Mouse (Mus musculus): ENCODE measurements around the gene Camk2g. TPM values are rescaled to one million over a fixed set of nuclear protein-coding genes. Genes with fewer than 3 reads are reported as not detected.

Gene Camk2g
- polyA plus RNA-seq, 1 experiment: 12.0 TPM

DNA sequence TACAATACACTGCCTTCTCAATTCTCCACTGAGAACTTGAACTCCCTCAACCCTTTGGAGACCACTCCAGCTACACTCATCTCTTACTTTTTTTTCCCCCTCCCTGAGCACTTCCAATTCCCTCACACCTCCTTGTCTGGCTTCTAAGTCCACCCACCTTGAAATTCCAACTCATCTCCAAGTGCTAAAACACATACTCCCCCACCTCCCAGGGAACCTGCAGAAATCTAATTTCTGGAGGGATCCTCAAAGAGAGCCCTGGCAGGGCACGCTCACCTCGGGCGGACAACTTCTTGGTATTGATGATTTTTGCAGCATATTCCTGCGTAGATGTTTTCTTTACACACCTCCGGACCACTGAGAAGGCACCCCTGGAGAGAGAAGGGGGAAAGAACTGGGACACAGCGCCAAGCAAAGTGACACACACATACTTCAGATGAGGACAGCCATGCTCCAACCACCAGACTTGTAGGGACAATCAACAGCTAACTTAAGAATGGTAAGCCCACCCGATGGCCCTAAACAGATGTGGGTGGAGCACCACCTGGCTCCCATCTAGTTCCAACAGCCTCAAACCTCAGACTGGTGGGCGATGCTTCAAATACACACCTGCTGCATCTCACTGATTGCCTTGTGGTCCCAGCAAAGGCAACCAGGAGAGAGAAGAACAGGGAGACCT, 1.5 kb downstream of the Camk2g start:
- WGBS: 77% methylated on average over 8 of the region's 8 CpGs
- TF ChIP-seq CTCF (IDR thresholded peaks at IDR 0.05; ENCODE audit: extremely low read depth, insufficient read length, insufficient replicate concordance, low read depth, low read length): no peak
- no peak for TF ChIP-seq POLR2A (IDR thresholded peaks at IDR 0.05; ENCODE audit: low read depth, low read length)
- Histone ChIP-seq H3K36me3 (ENCODE audit: control insufficient read depth, insufficient read depth, low read length) (peaks cover 10% of the 10 kb centered on the region), H3K4me3 (ENCODE audit: low read depth, low read length) (peak overlapping the region; percentile 99; the same call in 1 of the 2 replicates), H3K4me1 (ENCODE audit: control insufficient read depth, insufficient read depth, insufficient read length, low read length) (peaks cover 11% of the 10 kb centered on the region), H3K27ac (ENCODE audit: insufficient read depth, low read depth, low read length) (no peak overlapping the region), H3K27me3 (ENCODE audit: control insufficient read depth, insufficient read depth, low read length) (no peaks in the 10 kb centered on the region)

DNA sequence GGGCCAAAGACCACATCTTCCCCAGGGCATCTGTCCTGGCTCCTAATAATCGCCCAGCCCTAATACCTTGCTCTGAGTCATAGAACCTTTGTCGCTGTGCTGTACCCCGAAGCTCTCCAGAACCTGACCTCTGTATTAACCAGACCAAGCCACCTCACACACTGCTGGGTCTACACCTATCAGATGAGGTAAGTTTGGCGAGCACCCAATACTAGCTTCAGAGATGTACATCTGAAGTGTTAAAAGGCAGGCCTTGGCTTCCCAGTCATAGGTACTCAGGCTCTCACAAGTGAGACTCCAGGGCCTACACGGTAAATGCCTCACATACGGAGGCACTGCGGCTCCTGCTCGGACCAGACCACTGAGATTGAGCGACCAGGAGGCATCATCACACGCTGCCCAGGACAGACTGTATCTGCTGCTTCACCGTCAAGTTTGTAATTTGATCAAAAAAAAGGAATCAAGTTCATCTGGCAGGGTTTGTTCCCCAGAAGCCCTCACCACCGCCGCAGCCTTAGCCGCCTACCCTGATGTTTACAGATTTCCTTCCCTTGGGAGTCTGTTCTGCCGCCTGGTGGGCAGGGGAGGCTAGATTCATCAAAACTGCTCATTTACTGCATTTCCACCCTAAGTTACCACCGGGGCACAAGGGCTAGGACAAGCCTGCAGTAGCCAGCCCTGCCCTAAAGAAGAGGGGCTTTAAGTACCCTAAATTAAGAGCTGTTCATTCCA, 2.2 kb downstream of the Camk2g start:
- WGBS: 80% methylated on average over 16 of the region's 16 CpGs
- TF ChIP-seq POLR2A (IDR thresholded peaks at IDR 0.05; ENCODE audit: low read depth, low read length) (no peak), CTCF (IDR thresholded peaks at IDR 0.05; ENCODE audit: extremely low read depth, insufficient read length, insufficient replicate concordance, low read depth, low read length) (no peak)
- H3K36me3 ChIP-seq (ENCODE audit: control insufficient read depth, insufficient read depth, low read length): peaks cover 10% of the 10 kb centered on the region
- H3K4me3 ChIP-seq (ENCODE audit: low read depth, low read length): no peak overlapping the region
- H3K27me3 ChIP-seq (ENCODE audit: control insufficient read depth, insufficient read depth, low read length): no peaks in the 10 kb centered on the region
- peaks cover 13% of the 10 kb centered on the region for H3K4me1 ChIP-seq (ENCODE audit: control insufficient read depth, insufficient read depth, insufficient read length, low read length)
- H3K27ac ChIP-seq (ENCODE audit: insufficient read depth, low read depth, low read length): no peak overlapping the region

DNA sequence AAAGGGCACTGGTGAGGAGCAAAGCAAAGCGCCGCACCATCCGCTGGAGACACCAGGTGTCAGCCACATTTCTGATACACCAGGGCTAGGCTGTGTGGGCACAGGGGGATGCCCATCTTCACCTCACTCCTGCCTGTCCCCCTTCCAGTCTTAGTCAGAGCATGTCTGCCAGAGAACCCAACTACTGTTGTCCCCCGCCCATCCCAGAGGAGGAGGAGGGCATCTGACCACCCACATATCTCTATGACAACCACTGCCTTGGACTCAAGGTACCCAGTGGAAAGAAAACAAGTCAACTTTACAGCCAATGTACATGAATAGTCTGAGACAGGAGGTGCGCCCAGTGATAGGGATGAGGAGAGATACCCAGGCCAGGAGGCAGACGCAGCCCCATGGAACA, 2.9 kb downstream of the Camk2g start:
- Histone ChIP-seq H3K36me3 (ENCODE audit: control insufficient read depth, insufficient read depth, low read length) (peaks cover 10% of the 10 kb centered on the region), H3K4me3 (ENCODE audit: low read depth, low read length) (no peak overlapping the region), H3K27me3 (ENCODE audit: control insufficient read depth, insufficient read depth, low read length) (no peaks in the 10 kb centered on the region), H3K27ac (ENCODE audit: insufficient read depth, low read depth, low read length) (no peak overlapping the region), H3K4me1 (ENCODE audit: control insufficient read depth, insufficient read depth, insufficient read length, low read length) (peaks cover 20% of the 10 kb centered on the region)
- TF ChIP-seq CTCF (IDR thresholded peaks at IDR 0.05; ENCODE audit: extremely low read depth, insufficient read length, insufficient replicate concordance, low read depth, low read length): no peak
- no peak for TF ChIP-seq POLR2A (IDR thresholded peaks at IDR 0.05; ENCODE audit: low read depth, low read length)
- 96% methylated on average over 6 of the region's 6 CpGs for WGBS

DNA sequence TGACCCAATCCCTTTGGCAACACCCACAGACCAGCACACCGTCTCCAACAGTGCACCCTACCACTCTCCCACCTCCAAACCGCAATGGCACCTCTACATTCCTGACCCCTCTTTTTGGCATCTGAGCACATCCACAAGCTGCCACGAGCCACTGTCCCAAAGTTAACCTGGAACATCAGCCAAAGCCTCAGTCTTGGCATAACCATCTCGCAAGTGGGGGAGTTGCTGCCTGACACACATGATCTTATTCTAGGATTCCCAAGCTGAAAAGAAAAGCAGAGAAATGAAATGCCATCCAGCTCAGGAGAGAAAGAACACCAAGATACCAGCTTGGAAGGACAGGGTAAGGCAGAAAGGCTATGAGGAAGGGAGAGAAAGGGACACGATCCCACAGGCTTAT, 3.4 kb downstream of the Camk2g start:
- Histone ChIP-seq H3K27ac (ENCODE audit: insufficient read depth, low read depth, low read length) (no peak overlapping the region), H3K27me3 (ENCODE audit: control insufficient read depth, insufficient read depth, low read length) (no peaks in the 10 kb centered on the region), H3K4me1 (ENCODE audit: control insufficient read depth, insufficient read depth, insufficient read length, low read length) (peaks cover 23% of the 10 kb centered on the region), H3K4me3 (ENCODE audit: low read depth, low read length) (no peak overlapping the region), H3K36me3 (ENCODE audit: control insufficient read depth, insufficient read depth, low read length) (peaks cover 10% of the 10 kb centered on the region)
- WGBS: 91% methylated on average over 5 of the region's 5 CpGs
- TF ChIP-seq CTCF (IDR thresholded peaks at IDR 0.05; ENCODE audit: extremely low read depth, insufficient read length, insufficient replicate concordance, low read depth, low read length): no peak
- no peak for TF ChIP-seq POLR2A (IDR thresholded peaks at IDR 0.05; ENCODE audit: low read depth, low read length)

DNA sequence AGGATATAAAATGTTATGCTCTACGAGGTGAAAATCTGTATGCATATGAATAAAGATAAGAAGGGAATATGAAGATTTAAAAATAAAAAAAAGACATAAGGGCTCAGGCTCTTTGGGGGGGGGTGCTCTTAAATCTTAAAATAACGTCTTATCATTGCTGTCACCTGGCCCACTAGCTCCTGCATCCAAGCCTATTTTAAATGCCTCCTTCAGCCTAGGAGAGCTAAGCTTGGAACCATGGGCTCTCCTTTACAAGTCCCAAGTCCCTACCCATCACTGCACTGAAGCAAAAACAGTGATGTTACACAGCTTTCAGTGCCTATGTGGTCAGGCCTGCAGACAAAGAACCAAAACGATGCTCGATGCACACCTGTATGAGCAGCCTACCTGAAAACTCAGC, 4.3 kb downstream of the Camk2g start:
- Histone ChIP-seq H3K4me1 (ENCODE audit: control insufficient read depth, insufficient read depth, insufficient read length, low read length) (peaks cover 26% of the 10 kb centered on the region), H3K27ac (ENCODE audit: insufficient read depth, low read depth, low read length) (no peak overlapping the region), H3K27me3 (ENCODE audit: control insufficient read depth, insufficient read depth, low read length) (no peaks in the 10 kb centered on the region), H3K4me3 (ENCODE audit: low read depth, low read length) (no peak overlapping the region), H3K36me3 (ENCODE audit: control insufficient read depth, insufficient read depth, low read length) (peaks cover 11% of the 10 kb centered on the region)
- TF ChIP-seq CTCF (IDR thresholded peaks at IDR 0.05; ENCODE audit: extremely low read depth, insufficient read length, insufficient replicate concordance, low read depth, low read length) (no peak), POLR2A (IDR thresholded peaks at IDR 0.05; ENCODE audit: low read depth, low read length) (no peak)
- 80% methylated on average over 4 of the region's 4 CpGs for WGBS

DNA sequence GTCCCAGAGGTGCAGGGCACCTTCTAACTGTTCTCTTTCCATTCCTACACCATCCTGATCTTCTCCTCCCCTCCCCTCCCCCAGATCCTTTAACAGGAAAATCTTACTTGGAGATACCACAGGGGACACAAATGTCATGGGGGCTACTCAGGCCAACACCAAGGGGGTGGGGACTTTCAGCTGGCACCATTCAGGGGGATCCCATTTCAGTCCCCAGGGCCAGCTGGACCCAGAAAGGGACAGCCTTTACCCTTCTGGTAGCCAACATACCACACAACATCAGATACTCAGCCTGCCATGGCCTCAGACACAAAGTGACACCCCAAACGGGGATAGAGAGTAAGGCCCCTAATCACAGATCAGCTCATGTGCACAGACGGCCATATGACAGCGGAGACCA, 5.7 kb downstream of the Camk2g start:
- 81% methylated on average over 3 of the region's 3 CpGs for WGBS
- no peaks in the 10 kb centered on the region for H3K27me3 ChIP-seq (ENCODE audit: control insufficient read depth, insufficient read depth, low read length)
- peaks cover 22% of the 10 kb centered on the region for H3K4me1 ChIP-seq (ENCODE audit: control insufficient read depth, insufficient read depth, insufficient read length, low read length)
- H3K36me3 ChIP-seq (ENCODE audit: control insufficient read depth, insufficient read depth, low read length): peaks cover 14% of the 10 kb centered on the region
- no peak for TF ChIP-seq CTCF (IDR thresholded peaks at IDR 0.05; ENCODE audit: extremely low read depth, insufficient read length, insufficient replicate concordance, low read depth, low read length)
- TF ChIP-seq POLR2A (IDR thresholded peaks at IDR 0.05; ENCODE audit: low read depth, low read length): no peak
- H3K4me3 ChIP-seq (ENCODE audit: low read depth, low read length): no peak overlapping the region
- H3K27ac ChIP-seq (ENCODE audit: insufficient read depth, low read depth, low read length): no peak overlapping the region

DNA sequence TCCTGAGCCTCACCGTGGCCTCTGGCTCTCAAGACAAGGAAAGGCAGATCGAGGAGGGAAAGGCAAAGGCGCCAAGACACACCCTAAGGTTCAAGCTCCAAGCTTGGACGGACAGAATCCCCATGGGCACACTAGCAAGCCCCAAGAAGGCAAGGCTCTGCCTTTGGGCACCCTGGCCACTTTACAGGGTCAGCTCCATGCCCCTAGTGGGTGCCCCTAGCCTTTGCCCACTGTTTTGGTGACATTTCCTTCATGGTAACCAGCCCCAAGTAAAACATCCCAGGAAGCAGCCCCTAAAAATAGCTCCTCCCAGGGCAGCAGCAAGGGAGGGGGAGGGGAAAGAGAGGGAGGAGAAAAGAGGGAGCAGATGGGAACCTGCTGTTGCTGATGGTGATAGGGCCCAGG, 7.3 kb downstream of the Camk2g start:
- WGBS: 23% methylated on average over 4 of the region's 4 CpGs
- no peak for TF ChIP-seq CTCF (IDR thresholded peaks at IDR 0.05; ENCODE audit: extremely low read depth, insufficient read length, insufficient replicate concordance, low read depth, low read length)
- no peak for TF ChIP-seq POLR2A (IDR thresholded peaks at IDR 0.05; ENCODE audit: low read depth, low read length)
- Histone ChIP-seq H3K27me3 (ENCODE audit: control insufficient read depth, insufficient read depth, low read length) (no peaks in the 10 kb centered on the region), H3K27ac (ENCODE audit: insufficient read depth, low read depth, low read length) (peak overlapping the region; percentile 0), H3K4me3 (ENCODE audit: low read depth, low read length) (no peak overlapping the region), H3K4me1 (ENCODE audit: control insufficient read depth, insufficient read depth, insufficient read length, low read length) (peaks cover 16% of the 10 kb centered on the region; the same call in 1 of the 2 replicates), H3K36me3 (ENCODE audit: control insufficient read depth, insufficient read depth, low read length) (peaks cover 14% of the 10 kb centered on the region)
